Mouse (Mus musculus) stomach, postnatal 0 days (tissue): ENCODE data around the gene Ptprcap.

ENCODE experiments used
- CTCF ChIP-seq: IDR thresholded peaks from 2 replicates; pipeline ENCODE4 v1.5.1; 2016; ENCODE audit warnings: antibody characterized with exemption, low read depth, mild to moderate bottlenecking, moderate library complexity
- EP300 ChIP-seq: optimal IDR thresholded peaks from 2 replicates; pipeline ENCODE3; 2016; ENCODE audit warnings: antibody characterized with exemption

- no peak for TF ChIP-seq CTCF
- no peak for TF ChIP-seq EP300
These were observed 14.0 kb upstream of the Ptprcap start, which contains the start of gene Gpr152 for GRCm38 (mm10) chr19:4139446-4139845.
